Mouse (Mus musculus): ENCODE measurements around the gene Serpinb6e. TPM values are rescaled to one million over a fixed set of nuclear protein-coding genes. Genes with fewer than 3 reads are reported as not detected.

The Serpinb6e gene
- polyA plus RNA-seq (2014; fragmentation: Nextera tagmentation; extraction: Ambion mirVana): not detected in 2 replicates

- H3K4me1 ChIP-seq (ENCODE audit: control insufficient read depth, insufficient read depth, low read length): no peaks in the 10 kb centered on the region
- ATAC-seq (replicated peaks; ENCODE audit: insufficient number of reproducible peaks, low FRiP score, low TSS enrichment, low read depth) (no peak), DNase-seq (ENCODE audit: low spot score) (no peak)
- no peak within 1 kb of the TSS for H3K9ac ChIP-seq (replicated peaks; ENCODE audit: low read length)
- H3K27me3 ChIP-seq (ENCODE audit: control insufficient read depth, insufficient read depth, low read length): no peaks in the 10 kb centered on the region
- H3K36me3 ChIP-seq (replicated peaks; ENCODE audit: control insufficient read depth, insufficient read depth, low read depth, low read length): no peaks in the 10 kb centered on the region
- no peak within 1 kb of the TSS for H3K4me2 ChIP-seq (ENCODE audit: low read depth, low read length)
- no peak within 1 kb of the TSS for H3K27ac ChIP-seq (replicated peaks; ENCODE audit: low read depth, low read length)
- H3K9me3 ChIP-seq (replicated peaks; ENCODE audit: control insufficient read depth, low read length): no peaks in the 10 kb centered on the region
- 27% methylated on average over 1 of the region's 1 CpGs for WGBS
- H3K4me3 ChIP-seq (ENCODE audit: low read depth, low read length): no peak within 1 kb of the TSS
Observed at GRCm38 (mm10) chr13:33843308-33843707, at the start of gene Serpinb6e. Gene Serpinb6e, minus strand, starts transcription at chr13:33843408.

- whole genome bisulfite sequencing: 80% methylated on average over 2 of the region's 2 CpGs
- H3K36me3 ChIP-seq (replicated peaks; ENCODE audit: control insufficient read depth, insufficient read depth, low read depth, low read length): no peaks in the 10 kb centered on the region
- no peaks in the 10 kb centered on the region for H3K4me1 ChIP-seq (ENCODE audit: control insufficient read depth, insufficient read depth, low read length)
- H3K27ac ChIP-seq (replicated peaks; ENCODE audit: low read depth, low read length): no peak overlapping the region
- no peak overlapping the region for H3K4me3 ChIP-seq (ENCODE audit: low read depth, low read length)
- no peaks in the 10 kb centered on the region for H3K9me3 ChIP-seq (replicated peaks; ENCODE audit: control insufficient read depth, low read length)
- H3K9ac ChIP-seq (replicated peaks; ENCODE audit: low read length): no peak overlapping the region
- DNase-seq (ENCODE audit: low spot score): no peak
- no peak overlapping the region for H3K4me2 ChIP-seq (ENCODE audit: low read depth, low read length)
- H3K27me3 ChIP-seq (ENCODE audit: control insufficient read depth, insufficient read depth, low read length): no peaks in the 10 kb centered on the region
- no peak for ATAC-seq (replicated peaks; ENCODE audit: insufficient number of reproducible peaks, low FRiP score, low TSS enrichment, low read depth)
Observed at GRCm38 (mm10) chr13:33830751-33831150, 12.5 kb downstream of the Serpinb6e start.

GRCm38 (mm10) chr13:33823421-33823820, 19.8 kb downstream of the Serpinb6e start:
- Histone ChIP-seq H3K9me3 (replicated peaks; ENCODE audit: control insufficient read depth, low read length) (peaks cover 2% of the 10 kb centered on the region; the same call in 1 of the 2 replicates), H3K4me1 (ENCODE audit: control insufficient read depth, insufficient read depth, low read length) (no peaks in the 10 kb centered on the region), H3K27me3 (ENCODE audit: control insufficient read depth, insufficient read depth, low read length) (no peaks in the 10 kb centered on the region), H3K4me3 (ENCODE audit: low read depth, low read length) (no peak overlapping the region), H3K9ac (replicated peaks; ENCODE audit: low read length) (no peak overlapping the region), H3K36me3 (replicated peaks; ENCODE audit: control insufficient read depth, insufficient read depth, low read depth, low read length) (no peaks in the 10 kb centered on the region), H3K4me2 (ENCODE audit: low read depth, low read length) (no peak overlapping the region), H3K27ac (replicated peaks; ENCODE audit: low read depth, low read length) (no peak overlapping the region)
- ATAC-seq (replicated peaks; ENCODE audit: insufficient number of reproducible peaks, low FRiP score, low TSS enrichment, low read depth) (no peak), DNase-seq (ENCODE audit: low spot score) (no peak)

- no peaks in the 10 kb centered on the region for H3K27me3 ChIP-seq (ENCODE audit: control insufficient read depth, insufficient read depth, low read length)
- ATAC-seq (replicated peaks; ENCODE audit: insufficient number of reproducible peaks, low FRiP score, low TSS enrichment, low read depth) (no peak), DNase-seq (ENCODE audit: low spot score) (no peak)
- WGBS: 78% methylated on average over 5 of the region's 5 CpGs
- no peaks in the 10 kb centered on the region for H3K36me3 ChIP-seq (replicated peaks; ENCODE audit: control insufficient read depth, insufficient read depth, low read depth, low read length)
- no peak overlapping the region for H3K9ac ChIP-seq (replicated peaks; ENCODE audit: low read length)
- H3K4me3 ChIP-seq (ENCODE audit: low read depth, low read length): no peak overlapping the region
- peaks cover 2% of the 10 kb centered on the region; the same call in 1 of the 2 replicates for H3K9me3 ChIP-seq (replicated peaks; ENCODE audit: control insufficient read depth, low read length)
- no peaks in the 10 kb centered on the region for H3K4me1 ChIP-seq (ENCODE audit: control insufficient read depth, insufficient read depth, low read length)
- H3K27ac ChIP-seq (replicated peaks; ENCODE audit: low read depth, low read length): no peak overlapping the region
- no peak overlapping the region for H3K4me2 ChIP-seq (ENCODE audit: low read depth, low read length)
Observed at GRCm38 (mm10) chr13:33821490-33822143, 21.6 kb downstream of the Serpinb6e start.

Other genes starting within 250 kb of the Serpinb6e start
- gene Serpinb6d, start 182.0 kb downstream of the Serpinb6e start, polyA plus RNA-seq (2014; fragmentation: Nextera tagmentation; extraction: Ambion mirVana): not detected in 2 replicates
- 0.15 TPM in 1 of 2 replicates, not detected in the other for gene Serpinb6c, start 62.3 kb upstream of the Serpinb6e start, polyA plus RNA-seq (2014; fragmentation: Nextera tagmentation; extraction: Ambion mirVana)
- gene Nqo2, start 121.3 kb upstream of the Serpinb6e start, polyA plus RNA-seq (2014; fragmentation: Nextera tagmentation; extraction: Ambion mirVana): 18.0 and 19.4 TPM in 2 replicates
- gene Ripk1, start 159.0 kb upstream of the Serpinb6e start, polyA plus RNA-seq (2014; fragmentation: Nextera tagmentation; extraction: Ambion mirVana): 13.0 and 13.1 TPM in 2 replicates
- gene Serpinb6a, start 159.4 kb upstream of the Serpinb6e start, polyA plus RNA-seq (2014; fragmentation: Nextera tagmentation; extraction: Ambion mirVana): 46.2 and 55.5 TPM in 2 replicates
- gene Bphl, start 194.2 kb upstream of the Serpinb6e start, polyA plus RNA-seq (2014; fragmentation: Nextera tagmentation; extraction: Ambion mirVana): 36.9 and 42.8 TPM in 2 replicates
- 115 and 146 TPM in 2 replicates for gene Tubb2a, start 234.6 kb upstream of the Serpinb6e start, polyA plus RNA-seq (2014; fragmentation: Nextera tagmentation; extraction: Ambion mirVana)

Measured in embryonic facial prominence, embryonic 11.5 days (tissue).